Mouse (Mus musculus): ENCODE data around the gene Foxf1. TPM values are rescaled to one million over a fixed set of nuclear protein-coding genes. Genes with fewer than 3 reads are reported as not detected.
A peak's percentile ranks its signal among the peaks of the same experiment; 100 is the strongest.

The Foxf1 gene
- polyA plus RNA-seq, 1 experiment from 2014 or later = 0.91 TPM

- H3K36me3 ChIP-seq (ENCODE audit: control insufficient read depth, insufficient read depth, low read length) = no peaks in the 10 kb centered on the region
- WGBS = 12% methylated on average over 3 of the region's 3 CpGs
- DNase-seq (ENCODE audit: low spot score) (no peak), ATAC-seq (replicated peaks; ENCODE audit: low FRiP score) (no peak)
- no peak overlapping the region for H3K4me3 ChIP-seq (ENCODE audit: low read depth, low read length)
- no peak overlapping the region for H3K27ac ChIP-seq (ENCODE audit: low read depth, low read length)
- H3K9ac ChIP-seq (ENCODE audit: low read length) = no peak overlapping the region
- H3K27me3 ChIP-seq (ENCODE audit: control insufficient read depth, insufficient read depth, low read length) = peaks cover 98% of the 10 kb centered on the region
- no peak overlapping the region for H3K4me2 ChIP-seq (ENCODE audit: low read depth, low read length, severe bottlenecking)
- H3K4me1 ChIP-seq (replicated peaks; ENCODE audit: control insufficient read depth, insufficient read depth, low read length) = peaks cover 12% of the 10 kb centered on the region; the same call in 1 of the 2 replicates
- no peaks in the 10 kb centered on the region for H3K9me3 ChIP-seq (ENCODE audit: control insufficient read depth, low read length)
Observed at GRCm38 (mm10) chr8:121085561-121085960, 1.4 kb downstream of the Foxf1 start.

- peaks cover 12% of the 10 kb centered on the region; the same call in 1 of the 2 replicates for H3K4me1 ChIP-seq (replicated peaks; ENCODE audit: control insufficient read depth, insufficient read depth, low read length)
- no peaks in the 10 kb centered on the region for H3K36me3 ChIP-seq (ENCODE audit: control insufficient read depth, insufficient read depth, low read length)
- peaks cover 98% of the 10 kb centered on the region for H3K27me3 ChIP-seq (ENCODE audit: control insufficient read depth, insufficient read depth, low read length)
- no peak overlapping the region for H3K27ac ChIP-seq (ENCODE audit: low read depth, low read length)
- H3K4me3 ChIP-seq (ENCODE audit: low read depth, low read length) = no peak overlapping the region
- no peak overlapping the region for H3K9ac ChIP-seq (ENCODE audit: low read length)
- H3K9me3 ChIP-seq (ENCODE audit: control insufficient read depth, low read length) = no peaks in the 10 kb centered on the region
- ATAC-seq (replicated peaks; ENCODE audit: low FRiP score) = no peak
- 4% methylated on average over 19 of the region's 19 CpGs for WGBS
- DNase-seq (ENCODE audit: low spot score) = no peak
- no peak overlapping the region for H3K4me2 ChIP-seq (ENCODE audit: low read depth, low read length, severe bottlenecking)
Observed at GRCm38 (mm10) chr8:121086004-121086900, 2.1 kb downstream of the Foxf1 start.

GRCm38 (mm10) chr8:121088281-121088680, 4.1 kb downstream of the Foxf1 start:
- Histone ChIP-seq H3K9ac (ENCODE audit: low read length) (no peak overlapping the region), H3K27ac (ENCODE audit: low read depth, low read length) (no peak overlapping the region), H3K4me2 (ENCODE audit: low read depth, low read length, severe bottlenecking) (no peak overlapping the region), H3K4me1 (replicated peaks; ENCODE audit: control insufficient read depth, insufficient read depth, low read length) (peaks cover 12% of the 10 kb centered on the region; the same call in 1 of the 2 replicates), H3K9me3 (ENCODE audit: control insufficient read depth, low read length) (no peaks in the 10 kb centered on the region), H3K27me3 (ENCODE audit: control insufficient read depth, insufficient read depth, low read length) (peaks cover 92% of the 10 kb centered on the region), H3K36me3 (ENCODE audit: control insufficient read depth, insufficient read depth, low read length) (no peaks in the 10 kb centered on the region), H3K4me3 (ENCODE audit: low read depth, low read length) (no peak overlapping the region)
- no peak for DNase-seq (ENCODE audit: low spot score)
- WGBS = 2% methylated on average over 8 of the region's 8 CpGs
- ATAC-seq (replicated peaks; ENCODE audit: low FRiP score) = no peak

- Histone ChIP-seq H3K4me3 (ENCODE audit: low read depth, low read length) (no peak overlapping the region), H3K9ac (ENCODE audit: low read length) (no peak overlapping the region), H3K4me2 (ENCODE audit: low read depth, low read length, severe bottlenecking) (no peak overlapping the region), H3K36me3 (ENCODE audit: control insufficient read depth, insufficient read depth, low read length) (no peaks in the 10 kb centered on the region), H3K9me3 (ENCODE audit: control insufficient read depth, low read length) (no peaks in the 10 kb centered on the region), H3K27ac (ENCODE audit: low read depth, low read length) (no peak overlapping the region), H3K4me1 (replicated peaks; ENCODE audit: control insufficient read depth, insufficient read depth, low read length) (peaks cover 7% of the 10 kb centered on the region; the same call in 1 of the 2 replicates), H3K27me3 (ENCODE audit: control insufficient read depth, insufficient read depth, low read length) (peaks cover 84% of the 10 kb centered on the region)
- no peak for DNase-seq (ENCODE audit: low spot score)
- no peak for ATAC-seq (replicated peaks; ENCODE audit: low FRiP score)
- 1% methylated on average over 40 of the region's 40 CpGs for WGBS
Observed at GRCm38 (mm10) chr8:121088871-121089630, 4.9 kb downstream of the Foxf1 start.

- no peak overlapping the region for H3K4me3 ChIP-seq (ENCODE audit: low read depth, low read length)
- H3K4me2 ChIP-seq (ENCODE audit: low read depth, low read length, severe bottlenecking) = no peak overlapping the region
- H3K9me3 ChIP-seq (ENCODE audit: control insufficient read depth, low read length) = no peaks in the 10 kb centered on the region
- H3K4me1 ChIP-seq (replicated peaks; ENCODE audit: control insufficient read depth, insufficient read depth, low read length) = peaks cover 2% of the 10 kb centered on the region; the same call in 1 of the 2 replicates
- H3K9ac ChIP-seq (ENCODE audit: low read length) = no peak overlapping the region
- H3K27me3 ChIP-seq (ENCODE audit: control insufficient read depth, insufficient read depth, low read length) = peaks cover 76% of the 10 kb centered on the region
- no peak overlapping the region for H3K27ac ChIP-seq (ENCODE audit: low read depth, low read length)
- DNase-seq (ENCODE audit: low spot score) (no peak), ATAC-seq (replicated peaks; ENCODE audit: low FRiP score) (no peak)
- 2% methylated on average over 32 of the region's 32 CpGs for WGBS
- H3K36me3 ChIP-seq (ENCODE audit: control insufficient read depth, insufficient read depth, low read length) = no peaks in the 10 kb centered on the region
Observed at GRCm38 (mm10) chr8:121089631-121090380, 5.6 kb downstream of the Foxf1 start.

- Histone ChIP-seq H3K9me3 (ENCODE audit: control insufficient read depth, low read length) (no peaks in the 10 kb centered on the region), H3K4me1 (replicated peaks; ENCODE audit: control insufficient read depth, insufficient read depth, low read length) (no peaks in the 10 kb centered on the region), H3K4me2 (ENCODE audit: low read depth, low read length, severe bottlenecking) (no peak overlapping the region), H3K27ac (ENCODE audit: low read depth, low read length) (no peak overlapping the region), H3K36me3 (ENCODE audit: control insufficient read depth, insufficient read depth, low read length) (no peaks in the 10 kb centered on the region), H3K27me3 (ENCODE audit: control insufficient read depth, insufficient read depth, low read length) (peaks cover 67% of the 10 kb centered on the region), H3K4me3 (ENCODE audit: low read depth, low read length) (no peak overlapping the region), H3K9ac (ENCODE audit: low read length) (no peak overlapping the region)
- DNase-seq (ENCODE audit: low spot score) (no peak), ATAC-seq (replicated peaks; ENCODE audit: low FRiP score) (no peak)
- 0% methylated on average over 1 of the region's 1 CpGs for WGBS
Observed at GRCm38 (mm10) chr8:121090716-121091115, 6.5 kb downstream of the Foxf1 start.

- Histone ChIP-seq H3K4me3 (ENCODE audit: low read depth, low read length) (no peak overlapping the region), H3K9me3 (ENCODE audit: control insufficient read depth, low read length) (no peaks in the 10 kb centered on the region), H3K27ac (ENCODE audit: low read depth, low read length) (no peak overlapping the region), H3K4me2 (ENCODE audit: low read depth, low read length, severe bottlenecking) (no peak overlapping the region), H3K27me3 (ENCODE audit: control insufficient read depth, insufficient read depth, low read length) (peaks cover 53% of the 10 kb centered on the region), H3K4me1 (replicated peaks; ENCODE audit: control insufficient read depth, insufficient read depth, low read length) (no peaks in the 10 kb centered on the region), H3K36me3 (ENCODE audit: control insufficient read depth, insufficient read depth, low read length) (no peaks in the 10 kb centered on the region; the same call in 1 of the 2 replicates), H3K9ac (ENCODE audit: low read length) (no peak overlapping the region)
- WGBS = 35% methylated on average over 6 of the region's 6 CpGs
- peak; percentile 34 for ATAC-seq (replicated peaks; ENCODE audit: low FRiP score)
- DNase-seq (ENCODE audit: low spot score) = no peak
Observed at GRCm38 (mm10) chr8:121092141-121092540, 8.0 kb downstream of the Foxf1 start.

GRCm38 (mm10) chr8:121092627-121093026, 8.4 kb downstream of the Foxf1 start:
- peaks cover 48% of the 10 kb centered on the region for H3K27me3 ChIP-seq (ENCODE audit: control insufficient read depth, insufficient read depth, low read length)

More at GRCm38 (mm10) chr8:121092627-121093026, 8.4 kb downstream of the Foxf1 start:
- no peak overlapping the region for H3K27ac ChIP-seq (ENCODE audit: low read depth, low read length)
- no peaks in the 10 kb centered on the region for H3K9me3 ChIP-seq (ENCODE audit: control insufficient read depth, low read length)
- H3K9ac ChIP-seq (ENCODE audit: low read length) = no peak overlapping the region
- H3K4me1 ChIP-seq (replicated peaks; ENCODE audit: control insufficient read depth, insufficient read depth, low read length) = no peaks in the 10 kb centered on the region
- no peaks in the 10 kb centered on the region; the same call in 1 of the 2 replicates for H3K36me3 ChIP-seq (ENCODE audit: control insufficient read depth, insufficient read depth, low read length)
- DNase-seq (ENCODE audit: low spot score) = peak; percentile 92
- H3K4me3 ChIP-seq (ENCODE audit: low read depth, low read length) = no peak overlapping the region
- ATAC-seq (replicated peaks; ENCODE audit: low FRiP score) = peak; percentile 53
- H3K4me2 ChIP-seq (ENCODE audit: low read depth, low read length, severe bottlenecking) = no peak overlapping the region
- WGBS = 5% methylated on average over 16 of the region's 16 CpGs
